Mouse (Mus musculus) heart, postnatal 10 days (tissue): ENCODE measurements around the gene Sbno2. TPM values are rescaled to one million over a fixed set of nuclear protein-coding genes. Genes with fewer than 3 reads are reported as not detected.
"Not testable (repeated sequence)": the region's sequence is repeated elsewhere in the genome, so short reads cannot be mapped to it uniquely, and the experiment has no call there.

Source experiments
- DNase-seq, 2 experiments: peaks; one replicate each; pipeline ENCODE4 v3.0.0; 2021
- intact Hi-C: fragments of 180-260 bp; cut with DNase I; formaldehyde crosslinking; loops from one replicate; pipeline ENCODE4 v1.15.1; 2025
- total RNA-seq, 2 experiments: library from RNA; stranded (reverse); gene quantifications; 2 replicates each; pipeline ENCODE4 v1.2.3; 2021

Gene Sbno2
- total RNA-seq, 2 experiments from 2014 or later = 15.1 to 17.6 TPM

- no peak for DNase-seq
- intact Hi-C loops = loop anchor here (5.0 kb wide), 1 partner anchor 41 kb away; no protein-coding TSS in a partner anchor
Observed at GRCm38 (mm10) chr10:80071516-80071900, 33.9 kb downstream of the Sbno2 start.

- DNase-seq = peak; percentile 92 to 93
- intact Hi-C loops = loop anchor here (5.0 kb wide), 1 partner anchor 41 kb away; no protein-coding TSS in a partner anchor
Observed at GRCm38 (mm10) chr10:80070837-80071515, 34.4 kb downstream of the Sbno2 start.

GRCm38 (mm10) chr10:80069948-80070450 is 35.4 kb downstream of the Sbno2 start:
- intact Hi-C loops = loop anchor here (5.0 kb wide), 1 partner anchor 42 kb away; no protein-coding TSS in a partner anchor

GRCm38 (mm10) chr10:80069251-80069650 is 36.1 kb downstream of the Sbno2 start:
- intact Hi-C loops = no loop called here
- DNase-seq = no peak

More at GRCm38 (mm10) chr10:80069948-80070450, 35.4 kb downstream of the Sbno2 start:
- DNase-seq = no peak

- intact Hi-C loops = no loop called here
- DNase-seq = no peak
Observed at GRCm38 (mm10) chr10:80063877-80064650, 41.3 kb downstream of the Sbno2 start.

- no peak for DNase-seq
- intact Hi-C loops = no loop called here
Observed at GRCm38 (mm10) chr10:80063104-80063503, 42.3 kb downstream of the Sbno2 start.

GRCm38 (mm10) chr10:80057683-80058326 is 47.6 kb downstream of the Sbno2 start:
- intact Hi-C loops = no loop called here
- no peak for DNase-seq

- no peak for DNase-seq
- intact Hi-C loops = no loop called here
Observed at GRCm38 (mm10) chr10:80056976-80057682, 48.2 kb downstream of the Sbno2 start.

- intact Hi-C loops = no loop called here
- no peak for DNase-seq
Observed at GRCm38 (mm10) chr10:80056506-80056905, 48.9 kb downstream of the Sbno2 start.

GRCm38 (mm10) chr10:80055891-80056290 is 49.5 kb downstream of the Sbno2 start:
- intact Hi-C loops = loop anchor here (2.0 kb wide), 1 partner anchor 59 kb away; the partner anchor contains the start of gene Stk11
- no peak for DNase-seq

- intact Hi-C loops = loop anchor here (2.0 kb wide), 1 partner anchor 59 kb away; the partner anchor contains the start of gene Stk11
- DNase-seq = no peak
Observed at GRCm38 (mm10) chr10:80055364-80055763, 50.0 kb downstream of the Sbno2 start.

GRCm38 (mm10) chr10:80054911-80055310 is 50.5 kb downstream of the Sbno2 start:
- intact Hi-C loops = loop anchor here (2.0 to 5.0 kb wide), 2 partner anchors 60 to 68 kb away; partner anchors contain the start of genes Cnn2 and Stk11
- DNase-seq = not testable (repeated sequence)

GRCm38 (mm10) chr10:80053831-80054815 is 51.2 kb downstream of the Sbno2 start:
- intact Hi-C loops = loop anchor here (2.0 to 5.0 kb wide), 2 partner anchors 61 to 67 kb away; partner anchors contain the start of genes Cnn2 and Stk11
- peak; percentile 83 for DNase-seq

GRCm38 (mm10) chr10:80053259-80053780 is 52.1 kb downstream of the Sbno2 start:
- peak; percentile 100 for DNase-seq
- intact Hi-C loops = loop anchor here (5.0 kb wide), 1 partner anchor 66 kb away; the partner anchor contains the start of gene Cnn2

- DNase-seq = no peak
- intact Hi-C loops = loop anchor here (5.0 kb wide), 1 partner anchor 65 kb away; the partner anchor contains the start of gene Cnn2
Observed at GRCm38 (mm10) chr10:80052374-80052764, 53.0 kb downstream of the Sbno2 start.

GRCm38 (mm10) chr10:80051618-80052373 is 53.6 kb downstream of the Sbno2 start:
- peak; percentile 71 to 73 for DNase-seq
- intact Hi-C loops = loop anchor here (5.0 kb wide), 1 partner anchor 64 kb away; the partner anchor contains the start of gene Cnn2

- no peak for DNase-seq
- intact Hi-C loops = loop anchor here (5.0 kb wide), 1 partner anchor 64 kb away; the partner anchor contains the start of gene Cnn2
Observed at GRCm38 (mm10) chr10:80050885-80051617, 54.3 kb downstream of the Sbno2 start.
